Mouse (Mus musculus): ENCODE data around the gene Nop53.

DNA sequence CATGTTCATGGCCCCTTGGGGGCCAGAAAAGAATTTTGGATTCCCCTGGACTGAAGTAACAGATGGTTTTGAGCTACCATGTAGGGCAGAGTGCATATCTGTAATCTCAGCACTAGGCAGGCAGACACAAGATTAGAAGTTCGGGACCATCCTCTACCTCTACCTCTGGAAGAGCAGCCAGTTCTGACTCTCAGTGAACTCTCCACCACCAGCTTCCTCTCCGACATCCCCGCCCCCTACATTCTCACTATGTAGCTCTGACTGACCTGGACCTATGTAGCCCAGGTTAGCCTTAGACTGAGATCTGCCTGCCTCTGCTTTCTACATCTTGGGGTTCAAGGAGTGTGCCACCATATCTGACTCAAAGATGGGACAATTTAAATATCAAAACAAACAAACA is 20.6 kb upstream of the Nop53 start:
- no peak for TF ChIP-seq POLR2A (IDR thresholded peaks at IDR 0.05; ENCODE audit: borderline replicate concordance, extremely low read depth, insufficient read depth, insufficient read length, poor library complexity, severe bottlenecking)
- TF ChIP-seq CTCF (IDR thresholded peaks at IDR 0.05; ENCODE audit: borderline replicate concordance, extremely low read depth, insufficient read depth, insufficient read length), result no peak

Measured in brain, embryonic 14.5 days (tissue).